Mouse (Mus musculus) B cell, adult (primary cell): Measurements from ENCODE around the gene Kyat3. TPM values are rescaled to one million over a fixed set of nuclear protein-coding genes. Genes with fewer than 3 reads are reported as not detected.

Source experiments
- total RNA-seq: library from RNA; stranded (reverse); gene quantifications from 4 replicates; pipeline ENCODE4 v1.2.4, GENCODE M21; 2023; ENCODE audit not compliant: inconsistent age

Gene Kyat3
- total RNA-seq: 3.8 to 5.7 TPM (median 4.6 TPM) in 4 replicates

GRCm38 (mm10) chr3:142700442-142701322 lies at the start of gene Kyat3:
Gene Kyat3, plus strand, starts transcription at chr3:142701051.

DNA sequence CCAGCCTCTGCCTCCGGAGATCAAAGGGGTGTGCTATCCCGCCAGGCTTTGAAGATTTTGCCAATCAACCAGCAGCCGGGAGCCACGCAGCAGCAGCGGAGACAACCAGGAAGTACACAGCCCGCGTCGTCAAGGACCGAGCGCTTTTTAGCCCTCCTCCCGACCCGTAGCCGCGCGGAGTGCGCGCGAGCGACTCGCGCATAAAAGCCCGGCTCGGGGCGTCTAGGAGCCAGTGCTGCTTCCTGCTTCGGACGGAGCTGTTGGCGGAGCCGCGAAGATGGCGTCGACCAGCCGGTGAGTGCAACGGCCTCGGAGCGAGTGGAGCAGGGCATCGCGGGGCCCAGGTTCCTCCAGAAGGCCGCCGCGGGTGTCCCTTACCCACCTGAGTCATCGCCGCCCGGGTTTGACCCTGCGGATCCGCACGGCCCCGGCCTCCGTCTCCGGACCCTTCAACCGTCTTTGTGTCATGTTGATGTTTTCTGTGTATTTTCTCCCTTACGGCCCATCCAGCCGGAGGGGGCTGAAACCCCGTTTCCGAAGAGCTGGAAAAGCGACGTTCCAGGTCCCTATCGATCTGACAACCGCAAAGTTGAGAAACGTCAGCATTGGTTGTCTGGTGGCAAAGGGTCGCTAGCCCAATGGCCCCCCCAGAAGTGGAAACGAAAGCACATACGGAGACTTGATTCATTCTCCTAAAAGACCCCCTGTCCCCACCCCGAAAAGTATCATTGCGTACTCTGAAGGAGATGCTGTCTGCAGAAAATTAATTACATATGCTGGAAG lies 64.3 kb downstream of the Kyat3 start, which contains the start of gene Gtf2b:
Gene Gtf2b, plus strand, starts transcription at position 51 of the 783 bp plus-strand sequence.

Other genes starting within 250 kb of the Kyat3 start
- 27.5 to 31.3 TPM (median 28.7 TPM) in 4 replicates for gene Gbp5, start 207.1 kb upstream of the Kyat3 start, total RNA-seq
- gene Gbp7, start 170.7 kb upstream of the Kyat3 start, total RNA-seq: 15.7 to 17.1 TPM (median 16.1 TPM) in 4 replicates
- 48.2 to 57.4 TPM (median 50.4 TPM) in 4 replicates for gene Gbp3, start 141.0 kb upstream of the Kyat3 start, total RNA-seq
- gene Gbp2b, start 106.2 kb upstream of the Kyat3 start, total RNA-seq: not detected in 4 replicates
- 8.7 to 10.5 TPM (median 10.1 TPM) in 4 replicates for gene Gbp2, start 80.4 kb upstream of the Kyat3 start, total RNA-seq
- gene Gtf2b, start 64.0 kb downstream of the Kyat3 start, total RNA-seq: 92.1 to 113 TPM (median 102 TPM) in 4 replicates
- 61.6 to 77.0 TPM (median 69.7 TPM) in 4 replicates for gene Pkn2, start 181.0 kb downstream of the Kyat3 start, total RNA-seq